In the genomic region with DNA sequence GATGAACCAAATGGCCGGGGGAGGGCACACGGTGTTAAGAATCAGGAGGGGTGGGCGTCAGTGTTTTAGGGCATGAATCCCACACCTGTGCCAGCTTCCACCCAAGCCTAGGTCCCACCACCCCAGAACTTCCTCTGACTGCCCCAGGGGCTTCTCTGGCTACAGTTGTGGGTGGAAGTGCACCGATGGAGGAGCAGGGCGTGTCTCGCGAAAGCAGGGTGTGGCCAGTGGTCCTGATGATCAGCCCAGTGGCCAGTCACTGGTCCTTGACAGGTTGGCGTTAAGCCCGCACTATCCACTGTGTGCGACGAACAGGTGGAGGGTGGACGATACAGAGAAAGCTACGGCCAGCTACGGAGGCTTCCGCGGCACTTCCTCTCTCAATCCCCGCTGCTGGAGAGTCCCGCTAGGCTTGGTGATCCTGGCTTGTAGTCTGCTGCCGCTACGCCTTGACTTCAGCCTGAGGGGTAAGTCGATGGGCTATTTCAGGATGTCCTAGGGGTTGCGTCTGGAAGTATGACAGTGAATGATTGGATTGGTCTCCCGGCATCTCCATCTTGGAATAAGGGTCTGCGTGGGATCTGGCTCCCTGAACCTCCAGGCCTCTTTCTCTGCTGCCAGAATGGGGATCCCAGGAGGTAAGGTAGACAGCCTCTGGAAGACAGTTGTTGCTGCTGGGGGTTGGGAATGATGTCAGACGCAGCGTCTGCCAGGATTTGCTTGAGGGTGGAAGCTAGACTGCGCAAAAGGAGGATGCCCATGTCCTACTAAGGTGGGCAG, we compare ENCODE assay signal across 8 mouse cellular contexts. TPM values are rescaled to one million over a fixed set of nuclear protein-coding genes. Genes with fewer than 3 reads are reported as not detected.
A peak's percentile ranks its signal among the peaks of the same experiment; 100 is the strongest.
DNase-seq lines count a peak whose midpoint lies in the region; ATAC-seq lines count a peak whose summit lies in the region.

No protein-coding gene starts in this region.

- H3K4me2 ChIP-seq in embryonic facial prominence, embryonic 12.5 days (replicated peaks), result peak overlapping the region; percentile 99
- peak overlapping the region; percentile 99 for H3K4me2 ChIP-seq in liver, embryonic 15.5 days

- H3K4me3 ChIP-seq in embryonic facial prominence, embryonic 12.5 days, result peak overlapping the region; percentile 51
- H3K4me3 ChIP-seq in liver, embryonic 15.5 days (replicated peaks), result peak overlapping the region; percentile 65

- H3K9me3 ChIP-seq in embryonic facial prominence, embryonic 12.5 days, result no peaks in the 10 kb centered on the region
- no peaks in the 10 kb centered on the region for H3K9me3 ChIP-seq in liver, embryonic 15.5 days (replicated peaks)

- H3K27ac ChIP-seq in embryonic facial prominence, embryonic 12.5 days, result 0 out of 2 replicates have a peak overlapping the region, but pooled peaks have one; percentile 57
- H3K27ac ChIP-seq in liver, embryonic 15.5 days (replicated peaks), result peak overlapping the region; percentile 74

- WGBS in embryonic facial prominence, embryonic 12.5 days, result 7% methylated on average over 27 of the region's 27 CpGs
- 4% methylated on average over 27 of the region's 27 CpGs for WGBS in liver, embryonic 15.5 days (ENCODE audit: insufficient replicate concordance)

- H3K9ac ChIP-seq in embryonic facial prominence, embryonic 12.5 days, result peak overlapping the region; percentile 54
- H3K9ac ChIP-seq in liver, embryonic 15.5 days, result peak overlapping the region; percentile 58

- peaks cover 5% of the 10 kb centered on the region; the same call in 1 of the 2 replicates for H3K27me3 ChIP-seq in embryonic facial prominence, embryonic 12.5 days
- no peaks in the 10 kb centered on the region for H3K27me3 ChIP-seq in liver, embryonic 15.5 days

- 0 out of 2 replicates have a peak, but pooled peaks have one; percentile 43 for ATAC-seq in embryonic facial prominence, embryonic 12.5 days (ENCODE audit: insufficient number of reproducible peaks, insufficient read depth, low FRiP score, low TSS enrichment)
- peak; percentile 63 for ATAC-seq in liver, embryonic 15.5 days (ENCODE audit: insufficient read depth)

- peaks cover 11% of the 10 kb centered on the region for H3K4me1 ChIP-seq in embryonic facial prominence, embryonic 12.5 days
- peaks cover 51% of the 10 kb centered on the region for H3K4me1 ChIP-seq in liver, embryonic 15.5 days (replicated peaks)

- H3K36me3 ChIP-seq in embryonic facial prominence, embryonic 12.5 days, result no peaks in the 10 kb centered on the region
- H3K36me3 ChIP-seq in liver, embryonic 15.5 days (replicated peaks), result no peaks in the 10 kb centered on the region

- peak; percentile 29 for DNase-seq in urinary bladder, postnatal 25 days (ENCODE audit: low spot score)
- no peak for DNase-seq in urinary bladder, postnatal 10 days (ENCODE audit: low spot score)
- peak; percentile 30 to 43 for DNase-seq in heart, adult 9 months (ENCODE audit: low spot score in 2 of 2)
- peak; percentile 34 to 64 for DNase-seq in kidney, postnatal 25 days
- DNase-seq in neural tube, embryonic 10.5 days (ENCODE audit: extremely low spot score, low spot score), result peak; percentile 44
- DNase-seq in testis, postnatal 10 days (ENCODE audit: low spot score), result peak; percentile 59

RNA-seq across cellular contexts. Expression of gene Trpv2, which starts 1.6 kb away (rescaled TPM):
- polyA plus RNA-seq in embryonic facial prominence, embryonic 12.5 days (2016; fragmentation: Nextera tagmentation; extraction: Ambion mirVana), result 4.5 and 5.9 TPM in 2 replicates
- polyA plus RNA-seq in liver, embryonic 15.5 days (2015; fragmentation: Nextera tagmentation; extraction: Ambion mirVana), result 5.5 and 6.3 TPM in 2 replicates

RNA-seq across cellular contexts. Expression of gene Ubb, which starts 24.9 kb away (rescaled TPM):
- polyA plus RNA-seq in embryonic facial prominence, embryonic 12.5 days (2016; fragmentation: Nextera tagmentation; extraction: Ambion mirVana), result 3,442 and 3,474 TPM in 2 replicates
- 1,540 and 1,587 TPM in 2 replicates for polyA plus RNA-seq in liver, embryonic 15.5 days (2015; fragmentation: Nextera tagmentation; extraction: Ambion mirVana)

RNA-seq across cellular contexts. Expression of gene Cenpv, which starts 36.8 kb away (rescaled TPM):
- polyA plus RNA-seq in embryonic facial prominence, embryonic 12.5 days (2016; fragmentation: Nextera tagmentation; extraction: Ambion mirVana), result 47.1 and 48.1 TPM in 2 replicates
- 14.4 and 15.7 TPM in 2 replicates for polyA plus RNA-seq in liver, embryonic 15.5 days (2015; fragmentation: Nextera tagmentation; extraction: Ambion mirVana)
